Mouse (Mus musculus) olfactory bulb, adult 2 months (tissue): ENCODE data around the gene Dll3.

Experiments
- CTCF ChIP-seq: fragments of 200-500 bp; IDR thresholded peaks from 2 replicates; pipeline ENCODE4 v1.5.1; 2012; ENCODE audit warnings: low read depth, mild to moderate bottlenecking, low read length, moderate library complexity; ENCODE audit not compliant: insufficient read depth
- POLR2A ChIP-seq: fragments of 200-500 bp; IDR thresholded peaks from 2 replicates; pipeline ENCODE4 v1.6.1; 2012; ENCODE audit warnings: mild to moderate bottlenecking, low read depth, low read length, moderate library complexity; ENCODE audit not compliant: insufficient read depth

DNA sequence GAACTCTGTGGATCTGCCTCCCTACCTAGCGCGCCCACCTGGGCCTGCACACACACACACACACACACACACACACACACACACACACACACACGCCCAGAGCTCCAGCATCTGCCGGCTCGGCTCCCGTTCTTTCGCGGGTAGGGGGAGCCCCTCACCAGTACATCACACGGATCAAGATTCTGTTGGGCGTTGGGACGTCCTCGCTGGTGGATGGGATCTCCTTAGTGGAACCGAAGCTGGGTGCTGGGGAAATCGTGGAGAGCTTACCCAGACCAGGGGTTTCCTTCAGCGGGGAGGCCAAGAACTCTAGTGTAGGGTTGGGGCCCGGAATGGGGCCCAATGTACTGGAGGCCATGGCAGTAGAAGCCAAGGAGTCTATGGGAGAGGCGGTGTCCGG is 11.9 kb downstream of the Dll3 start:
- TF ChIP-seq POLR2A = no peak
- no peak for TF ChIP-seq CTCF
